Mouse (Mus musculus) heart, postnatal 0 days (tissue): ENCODE results near the gene Ciao2a.

ENCODE experiments used
- CTCF ChIP-seq: IDR thresholded peaks from 2 replicates; pipeline ENCODE4 v1.5.1; 2016; ENCODE audit warnings: antibody characterized with exemption, control low read depth, low read depth
- EP300 ChIP-seq: IDR thresholded peaks from 2 replicates; pipeline ENCODE4 v1.6.1; 2016; ENCODE audit warnings: antibody characterized with exemption, low read depth

DNA sequence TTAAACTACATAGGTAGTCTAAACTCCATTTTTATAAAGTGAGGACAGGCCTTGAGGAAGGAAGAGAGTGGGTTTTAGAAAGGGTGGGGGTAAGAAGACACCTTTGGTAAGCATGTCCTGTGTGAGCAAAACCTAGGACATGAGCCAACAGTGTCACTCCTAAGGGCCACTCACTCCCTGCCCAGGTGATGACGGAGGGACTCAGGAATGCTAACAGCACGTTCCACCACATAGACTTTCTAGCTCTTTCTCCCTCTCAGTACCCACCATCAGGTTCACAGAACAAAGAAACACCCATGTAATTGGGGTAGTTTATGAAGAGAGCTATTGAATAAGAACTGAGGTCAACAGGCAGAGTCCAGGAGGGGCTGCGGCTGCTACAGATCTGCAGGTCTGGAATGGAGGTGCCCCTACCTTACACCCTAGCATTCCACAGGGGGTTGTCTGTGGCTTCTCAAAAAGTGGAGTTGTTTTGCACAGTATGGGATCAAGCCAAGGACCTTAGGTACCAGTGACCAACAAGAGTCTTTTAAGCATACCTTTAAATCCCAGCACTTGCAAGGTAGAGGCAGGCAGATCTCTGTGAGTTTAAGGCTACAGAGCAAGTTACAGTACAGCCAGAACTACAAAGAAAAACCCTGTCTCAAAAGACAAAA is 45.5 kb upstream of the Ciao2a start:
- no peak for TF ChIP-seq EP300
- no peak for TF ChIP-seq CTCF
